Mouse (Mus musculus): Measurements from ENCODE around the gene Sema5a. TPM values are rescaled to one million over a fixed set of nuclear protein-coding genes. Genes with fewer than 3 reads are reported as not detected.

The Sema5a gene
- polyA plus RNA-seq, 1 experiment from 2014 or later = 3.5 TPM

GRCm38 (mm10) chr15:32347315-32347714 is 102.7 kb downstream of the Sema5a start:
- no peak for ATAC-seq (ENCODE audit: low FRiP score)

GRCm38 (mm10) chr15:32349276-32349675 is 104.7 kb downstream of the Sema5a start:
- ATAC-seq (ENCODE audit: low FRiP score) (no peak), DNase-seq (ENCODE audit: low spot score, missing footprints) (no peak)
- H3K9me3 ChIP-seq (ENCODE audit: control insufficient read depth, low read length) = no peaks in the 10 kb centered on the region
- no peak overlapping the region for H3K27ac ChIP-seq (ENCODE audit: low read depth, low read length)
- H3K4me2 ChIP-seq = no peak overlapping the region
- peaks cover 9% of the 10 kb centered on the region for H3K4me1 ChIP-seq (ENCODE audit: control insufficient read depth, insufficient read depth, low read length)
- no peak overlapping the region for H3K9ac ChIP-seq (ENCODE audit: low read length)
- no peaks in the 10 kb centered on the region for H3K27me3 ChIP-seq (ENCODE audit: control insufficient read depth, insufficient read depth, low read length)
- no peaks in the 10 kb centered on the region for H3K36me3 ChIP-seq (ENCODE audit: control insufficient read depth, insufficient read depth, low read length)
- no peak overlapping the region for H3K4me3 ChIP-seq (ENCODE audit: low read depth, low read length)
- 91% methylated on average over 5 of the region's 5 CpGs for WGBS

More at GRCm38 (mm10) chr15:32347315-32347714, 102.7 kb downstream of the Sema5a start:
- Histone ChIP-seq H3K4me2 (no peak overlapping the region), H3K36me3 (ENCODE audit: control insufficient read depth, insufficient read depth, low read length) (no peaks in the 10 kb centered on the region), H3K4me1 (ENCODE audit: control insufficient read depth, insufficient read depth, low read length) (no peaks in the 10 kb centered on the region), H3K27ac (ENCODE audit: low read depth, low read length) (no peak overlapping the region), H3K4me3 (ENCODE audit: low read depth, low read length) (no peak overlapping the region), H3K9ac (ENCODE audit: low read length) (no peak overlapping the region), H3K27me3 (ENCODE audit: control insufficient read depth, insufficient read depth, low read length) (no peaks in the 10 kb centered on the region), H3K9me3 (ENCODE audit: control insufficient read depth, low read length) (no peaks in the 10 kb centered on the region)
- 88% methylated on average over 5 of the region's 5 CpGs for WGBS
- DNase-seq (ENCODE audit: low spot score, missing footprints) = no peak

- no peak overlapping the region for H3K9ac ChIP-seq (ENCODE audit: low read length)
- 43% methylated on average over 8 of the region's 8 CpGs for WGBS
- peaks cover 9% of the 10 kb centered on the region for H3K4me1 ChIP-seq (ENCODE audit: control insufficient read depth, insufficient read depth, low read length)
- no peak overlapping the region for H3K4me3 ChIP-seq (ENCODE audit: low read depth, low read length)
- H3K9me3 ChIP-seq (ENCODE audit: control insufficient read depth, low read length) = no peaks in the 10 kb centered on the region
- no peak overlapping the region for H3K4me2 ChIP-seq
- no peaks in the 10 kb centered on the region for H3K36me3 ChIP-seq (ENCODE audit: control insufficient read depth, insufficient read depth, low read length)
- no peak overlapping the region for H3K27ac ChIP-seq (ENCODE audit: low read depth, low read length)
- peak; percentile 40; the same call in 1 of the 2 replicates for ATAC-seq (ENCODE audit: low FRiP score)
- no peaks in the 10 kb centered on the region for H3K27me3 ChIP-seq (ENCODE audit: control insufficient read depth, insufficient read depth, low read length)
- no peak for DNase-seq (ENCODE audit: low spot score, missing footprints)
These were observed 108.4 kb downstream of the Sema5a start for GRCm38 (mm10) chr15:32352995-32353394.

- Histone ChIP-seq H3K27ac (ENCODE audit: low read depth, low read length) (0 out of 2 replicates have a peak overlapping the region, but pooled peaks have one; percentile 20), H3K9me3 (ENCODE audit: control insufficient read depth, low read length) (no peaks in the 10 kb centered on the region), H3K27me3 (ENCODE audit: control insufficient read depth, insufficient read depth, low read length) (no peaks in the 10 kb centered on the region), H3K4me2 (no peak overlapping the region), H3K4me1 (ENCODE audit: control insufficient read depth, insufficient read depth, low read length) (peaks cover 9% of the 10 kb centered on the region), H3K36me3 (ENCODE audit: control insufficient read depth, insufficient read depth, low read length) (no peaks in the 10 kb centered on the region), H3K4me3 (ENCODE audit: low read depth, low read length) (no peak overlapping the region), H3K9ac (ENCODE audit: low read length) (no peak overlapping the region)
- WGBS = 34% methylated on average over 5 of the region's 5 CpGs
- no peak for ATAC-seq (ENCODE audit: low FRiP score)
- DNase-seq (ENCODE audit: low spot score, missing footprints) = no peak
These were observed 108.9 kb downstream of the Sema5a start for GRCm38 (mm10) chr15:32353513-32353912.

GRCm38 (mm10) chr15:32356805-32357204 is 112.2 kb downstream of the Sema5a start:
- DNase-seq (ENCODE audit: low spot score, missing footprints) = no peak
- Histone ChIP-seq H3K9me3 (ENCODE audit: control insufficient read depth, low read length) (no peaks in the 10 kb centered on the region), H3K27ac (ENCODE audit: low read depth, low read length) (no peak overlapping the region), H3K4me2 (no peak overlapping the region), H3K36me3 (ENCODE audit: control insufficient read depth, insufficient read depth, low read length) (no peaks in the 10 kb centered on the region), H3K27me3 (ENCODE audit: control insufficient read depth, insufficient read depth, low read length) (no peaks in the 10 kb centered on the region), H3K4me3 (ENCODE audit: low read depth, low read length) (no peak overlapping the region), H3K9ac (ENCODE audit: low read length) (no peak overlapping the region), H3K4me1 (ENCODE audit: control insufficient read depth, insufficient read depth, low read length) (peaks cover 9% of the 10 kb centered on the region)
- 95% methylated on average over 5 of the region's 5 CpGs for WGBS
- no peak for ATAC-seq (ENCODE audit: low FRiP score)

- Histone ChIP-seq H3K27ac (ENCODE audit: low read depth, low read length) (no peak overlapping the region), H3K4me2 (no peak overlapping the region), H3K4me3 (ENCODE audit: low read depth, low read length) (no peak overlapping the region), H3K9ac (ENCODE audit: low read length) (no peak overlapping the region), H3K27me3 (ENCODE audit: control insufficient read depth, insufficient read depth, low read length) (no peaks in the 10 kb centered on the region), H3K4me1 (ENCODE audit: control insufficient read depth, insufficient read depth, low read length) (no peaks in the 10 kb centered on the region), H3K9me3 (ENCODE audit: control insufficient read depth, low read length) (no peaks in the 10 kb centered on the region), H3K36me3 (ENCODE audit: control insufficient read depth, insufficient read depth, low read length) (no peaks in the 10 kb centered on the region)
- WGBS = 68% methylated on average over 4 of the region's 4 CpGs
- ATAC-seq (ENCODE audit: low FRiP score) = no peak
- DNase-seq (ENCODE audit: low spot score, missing footprints) = peak; percentile 75
These were observed 123.2 kb downstream of the Sema5a start for GRCm38 (mm10) chr15:32367841-32368240.

GRCm38 (mm10) chr15:32370914-32371313 is 126.3 kb downstream of the Sema5a start:
- no peaks in the 10 kb centered on the region for H3K36me3 ChIP-seq (ENCODE audit: control insufficient read depth, insufficient read depth, low read length)
- H3K27me3 ChIP-seq (ENCODE audit: control insufficient read depth, insufficient read depth, low read length) = no peaks in the 10 kb centered on the region
- no peaks in the 10 kb centered on the region for H3K4me1 ChIP-seq (ENCODE audit: control insufficient read depth, insufficient read depth, low read length)
- 93% methylated on average over 6 of the region's 6 CpGs for WGBS
- no peaks in the 10 kb centered on the region for H3K9me3 ChIP-seq (ENCODE audit: control insufficient read depth, low read length)
- DNase-seq (ENCODE audit: low spot score, missing footprints) (no peak), ATAC-seq (ENCODE audit: low FRiP score) (no peak)
- H3K9ac ChIP-seq (ENCODE audit: low read length) = no peak overlapping the region
- no peak overlapping the region for H3K27ac ChIP-seq (ENCODE audit: low read depth, low read length)
- no peak overlapping the region for H3K4me3 ChIP-seq (ENCODE audit: low read depth, low read length)
- no peak overlapping the region for H3K4me2 ChIP-seq

- H3K27ac ChIP-seq (ENCODE audit: low read depth, low read length) = no peak overlapping the region
- H3K9me3 ChIP-seq (ENCODE audit: control insufficient read depth, low read length) = no peaks in the 10 kb centered on the region
- 78% methylated on average over 6 of the region's 6 CpGs for WGBS
- DNase-seq (ENCODE audit: low spot score, missing footprints) = peak; percentile 57
- no peak overlapping the region for H3K4me3 ChIP-seq (ENCODE audit: low read depth, low read length)
- no peak overlapping the region for H3K4me2 ChIP-seq
- H3K4me1 ChIP-seq (ENCODE audit: control insufficient read depth, insufficient read depth, low read length) = no peaks in the 10 kb centered on the region
- no peaks in the 10 kb centered on the region for H3K36me3 ChIP-seq (ENCODE audit: control insufficient read depth, insufficient read depth, low read length)
- no peak overlapping the region for H3K9ac ChIP-seq (ENCODE audit: low read length)
- H3K27me3 ChIP-seq (ENCODE audit: control insufficient read depth, insufficient read depth, low read length) = no peaks in the 10 kb centered on the region
- no peak for ATAC-seq (ENCODE audit: low FRiP score)
These were observed 126.8 kb downstream of the Sema5a start for GRCm38 (mm10) chr15:32371385-32371784.

- Histone ChIP-seq H3K27ac (ENCODE audit: low read depth, low read length) (no peak overlapping the region), H3K27me3 (ENCODE audit: control insufficient read depth, insufficient read depth, low read length) (no peaks in the 10 kb centered on the region), H3K4me3 (ENCODE audit: low read depth, low read length) (no peak overlapping the region), H3K9me3 (ENCODE audit: control insufficient read depth, low read length) (no peaks in the 10 kb centered on the region), H3K36me3 (ENCODE audit: control insufficient read depth, insufficient read depth, low read length) (no peaks in the 10 kb centered on the region), H3K9ac (ENCODE audit: low read length) (no peak overlapping the region), H3K4me1 (ENCODE audit: control insufficient read depth, insufficient read depth, low read length) (no peaks in the 10 kb centered on the region), H3K4me2 (no peak overlapping the region)
- ATAC-seq (ENCODE audit: low FRiP score) (no peak), DNase-seq (ENCODE audit: low spot score, missing footprints) (no peak)
- 95% methylated on average over 5 of the region's 5 CpGs for WGBS
These were observed 131.7 kb downstream of the Sema5a start for GRCm38 (mm10) chr15:32376326-32376725.

- Histone ChIP-seq H3K36me3 (ENCODE audit: control insufficient read depth, insufficient read depth, low read length) (no peaks in the 10 kb centered on the region), H3K9me3 (ENCODE audit: control insufficient read depth, low read length) (no peaks in the 10 kb centered on the region), H3K4me1 (ENCODE audit: control insufficient read depth, insufficient read depth, low read length) (no peaks in the 10 kb centered on the region), H3K27ac (ENCODE audit: low read depth, low read length) (no peak overlapping the region), H3K27me3 (ENCODE audit: control insufficient read depth, insufficient read depth, low read length) (no peaks in the 10 kb centered on the region), H3K4me3 (ENCODE audit: low read depth, low read length) (no peak overlapping the region), H3K4me2 (no peak overlapping the region), H3K9ac (ENCODE audit: low read length) (no peak overlapping the region)
- WGBS = 93% methylated on average over 3 of the region's 3 CpGs
- DNase-seq (ENCODE audit: low spot score, missing footprints) = peak; percentile 59
- no peak for ATAC-seq (ENCODE audit: low FRiP score)
These were observed 133.2 kb downstream of the Sema5a start for GRCm38 (mm10) chr15:32377781-32378180.
